Mouse (Mus musculus) heart, postnatal 25 days (tissue): ENCODE data around the gene Nxph4. TPM values are rescaled to one million over a fixed set of nuclear protein-coding genes. Genes with fewer than 3 reads are reported as not detected.

Experiments
- DNase-seq: peaks from one replicate; pipeline ENCODE4 v3.0.0; 2022; ENCODE audit warnings: low spot score
- intact Hi-C: fragments of 180-260 bp; cut with DNase I; formaldehyde crosslinking; loops from one replicate; pipeline ENCODE4 v1.15.1; 2025
- total RNA-seq, 2 experiments: library from RNA; stranded (reverse); gene quantifications; 2 replicates each; pipeline ENCODE4 v1.2.3; 2021

The Nxph4 gene
- total RNA-seq, 2 experiments from 2014 or later: 0.31 to 0.34 TPM

GRCm38 (mm10) chr10:127546505-127546904 lies 12.1 kb upstream of the Nxph4 start:
- intact Hi-C loops: no loop called here

DNA sequence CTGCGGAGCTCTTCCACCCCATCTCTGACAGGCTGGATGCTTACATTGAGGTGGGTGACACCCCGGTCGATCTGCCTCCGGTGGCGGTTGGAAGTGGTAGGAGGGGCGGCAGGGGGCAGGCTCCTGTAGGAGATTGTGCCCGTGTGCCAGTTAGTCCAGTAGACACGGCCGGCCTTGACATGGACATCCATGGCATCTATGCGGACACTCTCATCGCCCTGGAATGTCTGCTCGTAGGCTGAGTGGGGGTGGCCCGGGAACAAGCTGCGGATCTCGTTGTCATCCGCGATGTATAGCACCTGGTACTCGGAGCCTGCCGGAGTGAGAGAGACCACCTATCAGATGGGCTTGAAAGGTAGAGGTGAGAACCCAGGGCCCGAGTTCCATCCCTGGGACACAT lies 10.0 kb upstream of the Nxph4 start:
- no peak for DNase-seq
- intact Hi-C loops: no loop called here

More at GRCm38 (mm10) chr10:127546505-127546904, 12.1 kb upstream of the Nxph4 start:
- no peak for DNase-seq

GRCm38 (mm10) chr10:127543916-127544315 lies 9.6 kb upstream of the Nxph4 start:
- no peak for DNase-seq
- intact Hi-C loops: no loop called here

- intact Hi-C loops: no loop called here
- no peak for DNase-seq
These were observed 8.4 kb upstream of the Nxph4 start for GRCm38 (mm10) chr10:127542720-127543119.

- no peak for DNase-seq
- intact Hi-C loops: no loop called here
These were observed 7.7 kb upstream of the Nxph4 start for GRCm38 (mm10) chr10:127542084-127542483.

GRCm38 (mm10) chr10:127541510-127541909 lies 7.2 kb upstream of the Nxph4 start:
- intact Hi-C loops: no loop called here
- no peak for DNase-seq

GRCm38 (mm10) chr10:127537854-127538583 lies 3.7 kb upstream of the Nxph4 start:
- intact Hi-C loops: loop anchor here (1.0 kb wide), 1 partner anchor 29 kb away; no protein-coding TSS in a partner anchor
- peak; percentile 50 for DNase-seq

GRCm38 (mm10) chr10:127536586-127537314 lies 2.4 kb upstream of the Nxph4 start:
- no peak for DNase-seq
- intact Hi-C loops: loop anchor here (1.0 kb wide), 1 partner anchor 23 kb away; no protein-coding TSS in a partner anchor

DNA sequence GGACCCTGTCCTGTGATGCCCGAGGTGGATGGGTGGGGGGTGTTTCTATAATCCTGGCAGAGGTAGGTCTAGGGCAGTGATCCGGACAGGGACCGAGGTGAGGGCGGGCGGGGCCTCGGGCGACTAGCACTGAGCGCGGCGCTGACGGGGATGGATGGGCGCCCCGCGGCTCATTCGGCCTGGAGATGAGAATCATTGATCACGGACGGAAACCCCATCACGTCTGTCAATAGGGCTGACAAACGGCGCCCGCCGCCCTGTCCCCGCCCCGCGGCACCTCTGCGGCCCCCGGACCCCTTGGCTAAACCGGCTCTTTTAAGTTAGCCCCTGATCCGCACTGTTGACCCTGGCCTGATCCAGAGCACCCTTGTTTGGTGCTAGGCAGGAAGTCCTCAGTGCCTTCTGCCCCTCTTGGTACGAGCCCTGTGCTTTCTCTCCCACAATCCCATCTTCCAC lies 598 bp upstream of the Nxph4 start:
- no peak for DNase-seq
- intact Hi-C loops: no loop called here

- intact Hi-C loops: no loop called here
- no peak for DNase-seq
These were observed 2.8 kb downstream of the Nxph4 start for GRCm38 (mm10) chr10:127531548-127531947.

DNA sequence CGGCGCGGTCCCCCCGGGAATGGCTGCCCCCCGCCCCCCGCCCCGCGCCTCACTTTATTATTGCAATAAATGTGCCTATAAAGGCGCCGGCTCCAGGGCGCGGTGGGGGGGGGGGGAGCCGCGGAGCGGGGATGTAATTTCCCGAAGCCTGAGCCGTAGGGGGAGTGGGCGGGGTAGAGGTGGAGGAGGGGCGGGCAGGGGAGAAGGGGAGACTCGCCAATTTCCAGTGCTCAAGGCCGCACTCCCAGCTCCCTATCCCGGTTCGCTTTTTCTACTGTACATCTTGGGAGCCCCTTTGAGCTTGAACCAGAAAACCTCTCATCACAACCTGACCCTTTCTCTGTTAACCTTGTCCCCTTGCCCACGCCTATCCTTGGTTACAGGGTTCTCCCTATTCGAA lies 3.4 kb downstream of the Nxph4 start:
- intact Hi-C loops: no loop called here
- no peak for DNase-seq

DNA sequence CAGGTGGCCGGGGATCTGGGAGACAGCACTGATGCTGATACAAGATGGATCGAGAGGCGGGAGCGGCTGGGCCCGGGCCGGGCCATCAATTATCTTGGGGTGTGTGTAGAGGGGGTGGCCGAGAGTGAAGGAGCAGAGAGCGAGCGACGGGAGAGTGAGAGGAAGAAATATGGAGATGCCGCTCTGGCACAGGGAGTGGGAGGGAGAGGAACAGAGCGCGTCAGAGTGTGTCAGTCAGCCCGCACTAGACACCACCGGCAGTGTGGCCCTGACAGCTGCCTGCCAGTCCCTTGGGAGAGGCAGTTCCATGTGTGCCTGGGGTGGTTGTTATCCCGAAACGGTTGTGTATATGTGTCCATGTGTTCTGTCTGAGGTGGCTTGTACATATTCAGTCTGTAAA lies 6.9 kb downstream of the Nxph4 start:
- intact Hi-C loops: no loop called here
- DNase-seq: no peak

GRCm38 (mm10) chr10:127526681-127527080 lies 7.7 kb downstream of the Nxph4 start:
- DNase-seq: no peak
- intact Hi-C loops: no loop called here

GRCm38 (mm10) chr10:127526048-127526447 lies 8.3 kb downstream of the Nxph4 start:
- no peak for DNase-seq
- intact Hi-C loops: no loop called here

GRCm38 (mm10) chr10:127524646-127525255 lies 9.6 kb downstream of the Nxph4 start:
- no peak for DNase-seq
- intact Hi-C loops: no loop called here

DNA sequence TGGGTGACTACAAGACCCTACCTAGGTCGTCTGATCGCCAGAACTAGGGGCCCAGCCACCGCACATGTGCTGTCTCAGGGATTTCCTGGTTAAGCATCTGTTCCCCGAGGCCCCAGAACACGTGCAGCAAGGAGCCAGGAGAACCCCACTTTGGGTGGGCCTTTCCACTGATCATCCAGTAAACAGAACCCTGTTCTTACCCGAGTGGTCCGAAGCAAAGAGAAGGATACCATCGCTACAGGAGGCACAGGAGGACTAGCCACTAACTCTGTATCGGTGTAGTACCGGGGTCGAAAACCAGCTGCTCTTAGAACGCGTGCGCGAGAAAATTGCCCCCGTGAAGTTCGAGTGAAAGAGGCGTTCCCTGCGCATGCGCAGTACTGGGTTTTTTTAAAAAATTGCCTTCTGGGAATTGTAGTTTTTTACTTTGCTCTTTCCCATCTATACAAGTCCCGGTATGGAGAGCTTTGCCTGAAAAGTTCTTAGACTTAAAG lies 12.2 kb downstream of the Nxph4 start, which contains the start of gene Shmt2:
Shmt2 (minus strand) TSS at position 357 of the 494 bp plus-strand sequence.
- intact Hi-C loops: no loop called here
- peak; percentile 57 for DNase-seq

GRCm38 (mm10) chr10:127521611-127522080 lies 12.7 kb downstream of the Nxph4 start:
- no peak for DNase-seq
- intact Hi-C loops: no loop called here

DNA sequence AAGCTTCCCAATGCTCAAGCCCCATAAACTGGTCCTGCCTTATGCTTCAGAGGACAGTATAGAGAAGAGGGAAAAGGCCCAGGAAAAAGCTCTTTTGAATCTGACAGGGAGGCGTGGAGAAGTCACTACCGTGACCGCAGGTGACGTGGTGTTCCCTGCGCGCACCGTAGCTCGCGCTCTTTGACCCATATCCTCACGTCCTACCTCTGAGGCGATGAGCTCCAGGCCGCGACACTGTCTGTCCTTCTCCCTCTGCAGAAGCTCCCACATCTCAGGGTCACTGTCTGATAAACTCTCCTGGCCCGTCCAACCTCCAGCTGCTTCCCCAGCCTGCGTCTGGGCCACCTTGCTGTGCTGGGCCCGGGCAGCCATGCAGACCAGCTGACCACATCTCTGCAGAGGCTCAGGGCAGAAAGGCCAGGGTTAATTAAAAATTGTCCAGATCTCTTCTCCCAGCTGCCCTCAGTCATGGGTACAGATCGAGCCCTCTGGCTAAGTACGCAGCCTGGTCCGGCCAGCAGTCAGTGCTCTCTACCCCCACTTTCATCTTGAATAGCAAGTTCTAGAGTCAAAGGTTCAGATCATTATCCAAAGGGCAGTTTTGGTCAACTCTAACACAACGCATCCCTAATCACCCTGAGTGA lies 13.5 kb downstream of the Nxph4 start:
- DNase-seq: no peak
- intact Hi-C loops: no loop called here

GRCm38 (mm10) chr10:127519903-127520713 lies 14.3 kb downstream of the Nxph4 start:
- intact Hi-C loops: no loop called here
- no peak for DNase-seq
